Mouse (Mus musculus) CD8-positive naive resting alpha-beta T cell, adult 2 months (primary cell): ENCODE data around the gene A930009A15Rik.

Source experiments
- DNase-seq, 2 experiments: peaks; one replicate each; pipeline ENCODE4 v3.0.0; 2022; ENCODE audit warnings: low read depth in 2 of 2, low spot score in 2 of 2

Gene A930009A15Rik

DNA sequence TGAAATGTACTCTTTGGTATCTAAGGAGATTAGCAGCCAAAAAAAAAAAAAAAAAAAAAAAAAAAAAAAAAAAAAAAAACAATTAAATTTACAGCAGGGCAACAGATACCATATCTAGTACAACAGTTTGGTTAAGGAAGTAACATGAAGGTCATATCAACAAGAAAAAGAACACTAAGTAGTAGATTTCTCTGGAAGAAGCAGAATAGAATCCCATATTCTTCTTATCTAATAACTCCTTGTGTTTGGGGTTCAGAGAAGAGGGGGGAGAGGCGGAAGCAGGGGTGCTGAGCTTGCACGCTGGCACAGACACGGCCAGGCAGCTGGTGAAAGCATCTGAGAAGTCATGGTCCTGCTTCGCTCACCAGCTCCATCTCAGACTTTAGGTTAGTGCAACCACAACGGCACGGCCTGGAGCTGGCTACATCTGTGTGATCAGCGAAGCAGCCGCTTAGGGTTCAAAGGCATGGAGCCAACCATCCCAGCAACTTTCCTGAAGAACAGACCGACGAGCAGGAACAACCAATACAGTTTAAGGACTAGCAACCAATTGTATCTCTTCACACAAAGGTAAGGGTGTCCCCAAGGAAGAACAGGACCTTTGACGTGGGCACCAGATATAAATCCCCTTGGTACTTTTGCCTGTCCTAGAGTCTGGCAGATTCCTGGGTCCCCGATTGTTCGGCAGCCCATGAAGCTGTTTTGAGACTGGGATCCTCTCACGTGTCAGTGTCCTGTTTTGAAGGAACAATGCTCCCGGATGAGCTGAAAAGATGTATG lies at the start of gene A930009A15Rik:
Gene A930009A15Rik (plus strand): TSS at position 275 of the 780 bp plus-strand sequence.
- no peak for DNase-seq

DNA sequence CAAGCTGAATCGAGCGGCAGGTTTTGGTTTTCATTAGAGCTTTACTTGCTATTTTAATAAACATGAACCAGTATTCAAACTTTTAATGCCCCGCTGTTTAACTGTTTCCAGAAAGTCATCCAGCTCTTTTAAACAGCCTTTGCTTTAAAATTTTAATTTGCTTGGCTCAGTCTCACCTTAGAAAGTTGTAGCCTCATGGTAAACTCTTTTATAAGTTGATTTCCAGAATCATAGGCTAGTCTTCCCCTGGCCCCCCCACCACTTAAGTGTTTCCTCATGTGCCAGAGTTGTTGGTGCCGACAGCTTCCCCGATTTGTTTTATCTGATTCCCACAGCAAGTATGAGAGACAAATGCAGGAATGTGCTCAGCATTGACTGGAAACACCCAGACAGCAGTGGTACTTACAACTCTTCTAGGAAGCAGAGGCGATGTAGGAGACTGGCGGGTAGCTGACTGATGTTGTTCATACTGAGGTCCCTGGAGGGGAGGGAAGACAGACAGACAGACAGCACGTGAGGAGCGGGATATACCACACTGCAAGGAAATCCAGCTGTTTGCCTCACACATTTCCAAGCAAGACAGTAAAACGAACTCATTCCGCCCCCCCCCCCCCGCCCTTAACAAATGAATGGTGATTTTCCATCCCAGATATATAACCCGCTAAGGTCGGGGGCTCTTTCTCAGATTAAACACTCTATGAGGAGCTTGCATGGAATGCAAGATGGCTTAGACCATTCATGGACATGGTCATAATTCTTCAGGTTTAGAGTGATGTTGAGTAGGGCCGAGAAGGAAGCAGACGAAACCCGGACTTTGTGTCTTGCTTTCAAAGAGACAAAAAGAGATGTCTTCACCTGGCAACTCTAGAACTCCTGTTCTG lies 49.3 kb upstream of the A930009A15Rik start:
- no peak for DNase-seq

DNA sequence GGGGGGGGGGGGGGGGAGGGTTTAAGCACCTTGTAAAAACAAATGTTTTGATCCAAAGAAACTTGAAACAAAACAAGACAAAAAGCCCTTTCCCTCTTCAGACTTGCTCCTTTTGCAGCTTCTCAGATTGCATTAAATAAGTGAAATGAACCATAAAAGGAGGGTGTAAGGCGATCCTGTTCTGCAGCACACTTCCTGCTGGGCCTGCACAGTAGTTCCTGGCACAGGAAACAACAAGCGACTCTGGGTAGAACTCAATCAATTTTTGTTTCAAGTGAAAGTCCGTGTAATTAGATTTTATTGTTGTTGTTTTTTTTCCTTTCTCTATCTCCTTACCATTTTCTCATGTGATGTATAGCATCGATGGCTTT lies 48.7 kb upstream of the A930009A15Rik start:
- DNase-seq = no peak

DNA sequence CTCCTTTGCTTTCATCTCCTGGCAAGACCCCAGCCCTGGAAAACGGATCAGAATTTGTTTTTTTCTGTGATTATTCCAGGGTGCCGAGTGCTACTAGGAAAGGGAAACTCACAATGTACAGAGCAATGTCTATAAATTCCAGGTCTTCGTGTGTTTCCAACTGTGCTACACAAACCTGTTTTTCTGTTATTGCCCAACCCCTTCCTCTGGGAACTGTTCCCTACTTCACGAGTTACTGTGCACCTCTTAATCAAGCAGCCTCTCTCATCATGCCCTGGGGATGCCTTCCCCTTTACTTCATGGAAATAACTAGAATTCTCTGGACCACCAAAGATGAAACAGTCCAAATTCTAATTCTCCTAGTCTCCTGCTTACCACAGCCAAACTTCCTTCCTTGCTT lies 40.9 kb upstream of the A930009A15Rik start:
- no peak for DNase-seq

DNA sequence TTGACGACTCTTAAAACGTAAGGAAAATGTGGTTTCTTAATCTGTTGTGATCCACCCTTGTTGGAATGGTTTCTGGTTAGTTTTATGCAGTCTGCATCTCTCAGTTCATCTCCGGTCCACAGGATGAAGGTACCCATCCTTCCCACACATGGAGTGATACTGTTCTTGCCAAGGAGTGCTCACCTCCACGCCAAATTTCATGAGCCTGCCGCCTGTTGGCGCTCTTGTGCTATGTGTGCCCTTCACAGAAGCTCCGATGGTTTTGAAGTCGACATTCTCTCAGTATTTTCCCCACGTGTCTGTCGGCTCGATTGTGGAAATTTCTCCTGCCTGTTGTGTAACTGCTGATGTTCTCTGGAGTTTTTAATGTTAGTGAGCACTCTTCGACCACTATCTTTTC lies 40.0 kb upstream of the A930009A15Rik start:
- DNase-seq = no peak

DNA sequence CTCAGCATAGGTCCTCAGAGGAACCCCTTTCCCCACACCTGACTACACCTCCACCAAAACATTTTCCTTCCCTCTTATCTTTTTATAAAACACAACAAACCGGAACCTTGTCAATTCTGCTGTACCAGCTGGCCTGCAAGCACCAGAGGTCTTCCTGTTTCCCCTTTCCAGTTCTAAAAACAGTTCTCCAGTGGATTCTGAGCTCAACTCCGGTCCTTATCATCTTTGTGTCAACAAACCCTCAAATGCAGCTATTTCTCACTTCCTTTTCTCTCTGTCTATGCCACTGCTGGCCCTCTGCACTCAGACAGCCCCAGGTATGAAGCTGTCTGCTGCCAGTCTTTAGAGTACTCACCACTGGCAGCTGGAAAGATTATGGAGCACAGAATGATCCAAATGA lies 39.0 kb upstream of the A930009A15Rik start:
- no peak for DNase-seq

DNA sequence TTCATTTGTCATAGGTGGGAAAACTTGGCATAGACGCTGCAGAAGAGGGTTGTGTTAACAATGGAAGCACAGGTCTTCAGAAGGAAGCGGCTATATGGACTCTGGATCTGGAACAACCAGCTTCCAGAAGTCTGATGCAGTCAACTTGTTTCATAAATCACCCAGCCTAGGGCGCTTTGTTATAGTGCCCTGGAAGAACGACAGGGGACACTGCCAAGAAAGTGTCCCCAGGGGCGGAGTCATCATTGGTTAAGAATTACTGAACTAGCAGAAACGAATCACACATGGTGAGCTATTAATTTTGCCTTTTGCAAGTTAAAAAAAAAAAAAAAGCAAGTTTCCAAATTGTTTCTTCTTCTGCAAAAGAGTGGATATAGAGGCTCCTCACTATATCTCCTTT lies 26.9 kb upstream of the A930009A15Rik start:
- DNase-seq = no peak

DNA sequence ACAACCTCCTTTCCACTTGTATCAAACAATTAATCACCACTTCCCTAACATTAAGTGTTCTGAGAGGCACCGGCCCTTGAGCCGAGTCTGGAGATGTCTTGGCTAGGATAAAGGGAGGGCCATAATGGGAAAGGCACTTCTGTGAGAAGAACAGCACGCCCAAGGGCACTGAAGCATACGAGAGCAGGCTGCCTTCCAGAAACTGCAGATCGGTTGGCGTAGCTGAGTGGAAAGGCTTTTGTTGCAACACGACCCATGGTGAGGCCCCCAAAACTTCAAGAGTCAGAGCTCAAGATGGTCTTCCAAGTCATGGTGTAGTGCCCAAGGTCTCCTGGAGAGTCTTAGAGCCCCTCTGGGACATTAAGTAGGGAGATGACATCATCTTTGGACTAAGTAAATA lies 19.5 kb upstream of the A930009A15Rik start:
- no peak for DNase-seq

DNA sequence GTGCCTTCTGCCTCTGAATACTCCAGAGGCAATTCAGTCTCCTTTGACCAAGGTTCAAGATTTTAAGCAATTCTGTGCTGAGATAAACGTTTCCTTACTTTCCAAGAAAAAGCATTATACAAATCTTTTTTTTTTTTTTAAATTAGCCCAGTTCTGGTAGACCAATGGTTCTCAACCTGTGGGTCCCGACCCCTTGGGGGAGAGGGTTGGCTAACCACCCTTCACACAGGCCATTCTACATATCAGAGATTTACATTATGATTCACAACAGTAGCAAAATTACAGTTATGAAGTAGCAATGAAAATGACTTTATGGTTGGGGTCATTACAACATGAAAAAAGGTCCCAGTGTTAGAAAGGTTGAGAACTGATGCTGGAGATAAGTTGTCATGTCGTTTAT lies 18.7 kb upstream of the A930009A15Rik start:
- no peak for DNase-seq

DNA sequence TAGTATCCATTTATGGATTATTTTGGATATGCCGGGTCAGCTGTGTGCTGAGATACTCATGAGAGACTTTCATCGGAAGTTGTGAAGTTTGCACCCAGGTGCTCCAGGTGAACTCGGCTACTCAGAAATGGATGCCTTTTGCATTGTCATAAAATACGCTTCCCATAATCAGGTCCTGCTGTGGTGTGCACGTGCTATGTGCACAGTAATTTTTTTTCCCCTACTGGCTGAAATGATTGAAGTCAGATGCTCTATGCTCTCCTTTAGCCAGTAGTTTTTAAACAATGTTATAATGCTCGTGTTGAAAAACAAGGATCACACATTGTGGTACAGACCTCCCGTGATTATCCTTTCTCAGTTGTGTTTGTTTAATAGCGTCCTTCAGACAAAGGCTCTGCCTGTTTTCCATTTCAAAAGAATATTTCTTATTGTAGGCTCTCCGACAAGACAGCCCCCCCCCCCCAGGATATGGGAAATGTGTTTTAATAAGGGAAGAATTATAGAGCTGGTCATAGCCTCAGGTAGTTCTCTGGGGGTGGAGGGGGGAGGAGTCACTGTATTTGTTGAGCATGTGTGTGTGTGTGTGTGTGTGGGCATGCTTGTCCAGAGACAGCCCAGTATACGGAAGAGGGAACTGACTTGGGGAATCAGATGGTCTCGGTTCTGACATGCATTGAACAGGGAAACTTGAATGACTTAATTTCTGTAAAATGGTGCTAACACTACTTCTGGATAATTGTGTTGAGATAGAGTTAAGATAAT lies 16.3 kb upstream of the A930009A15Rik start:
- no peak for DNase-seq

DNA sequence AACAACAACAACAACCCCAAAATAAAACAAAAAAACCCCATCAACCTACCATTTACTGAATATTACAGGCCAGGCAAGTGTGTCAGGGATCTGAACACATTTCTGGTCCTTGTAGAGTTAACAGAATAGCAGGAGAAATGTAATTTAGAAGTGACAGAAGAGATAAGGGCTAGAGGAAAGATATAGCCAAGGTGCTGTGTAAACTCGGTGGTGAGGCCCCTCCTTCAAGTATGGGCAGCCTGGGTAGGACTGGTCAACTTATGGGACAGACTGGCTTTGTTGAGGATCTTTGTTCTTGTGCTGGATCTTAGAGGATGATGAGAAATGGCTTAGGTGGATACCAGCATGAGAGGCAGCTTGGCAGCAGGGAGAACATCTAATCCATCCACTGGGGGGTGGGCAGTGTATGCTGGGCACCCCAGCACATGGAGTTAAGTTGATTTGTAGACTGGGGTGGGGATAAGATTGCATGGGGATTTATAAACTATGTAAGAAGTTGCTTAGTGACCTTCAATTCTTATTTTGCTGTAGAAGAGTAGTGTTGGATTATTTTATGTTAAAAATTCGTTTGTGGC lies 14.5 kb upstream of the A930009A15Rik start:
- DNase-seq = no peak

DNA sequence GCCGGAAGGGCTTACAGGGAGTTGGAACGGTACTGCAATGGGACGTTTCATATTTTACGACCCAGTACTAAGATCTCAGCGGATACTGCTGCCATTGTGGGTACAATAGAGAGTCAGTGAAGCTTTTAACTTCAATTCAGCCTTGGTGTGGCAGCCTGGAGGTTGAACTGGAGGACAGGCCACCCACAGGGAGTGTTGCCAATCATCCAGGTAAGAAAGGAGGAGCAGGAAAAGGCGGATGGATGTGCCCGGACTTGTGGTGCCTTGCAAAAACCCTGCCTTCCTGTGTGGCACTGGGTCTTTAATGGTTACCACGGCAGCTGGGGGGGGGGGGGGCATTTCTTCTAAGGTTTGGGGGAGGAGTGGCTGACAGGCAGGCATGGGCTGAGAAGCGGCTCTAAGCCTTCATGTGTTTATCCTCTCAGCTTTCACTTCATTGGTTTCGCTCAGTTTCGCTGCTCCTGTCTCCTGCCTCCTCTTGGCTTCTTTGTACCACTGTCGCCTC lies 13.0 kb upstream of the A930009A15Rik start:
- no peak for DNase-seq

DNA sequence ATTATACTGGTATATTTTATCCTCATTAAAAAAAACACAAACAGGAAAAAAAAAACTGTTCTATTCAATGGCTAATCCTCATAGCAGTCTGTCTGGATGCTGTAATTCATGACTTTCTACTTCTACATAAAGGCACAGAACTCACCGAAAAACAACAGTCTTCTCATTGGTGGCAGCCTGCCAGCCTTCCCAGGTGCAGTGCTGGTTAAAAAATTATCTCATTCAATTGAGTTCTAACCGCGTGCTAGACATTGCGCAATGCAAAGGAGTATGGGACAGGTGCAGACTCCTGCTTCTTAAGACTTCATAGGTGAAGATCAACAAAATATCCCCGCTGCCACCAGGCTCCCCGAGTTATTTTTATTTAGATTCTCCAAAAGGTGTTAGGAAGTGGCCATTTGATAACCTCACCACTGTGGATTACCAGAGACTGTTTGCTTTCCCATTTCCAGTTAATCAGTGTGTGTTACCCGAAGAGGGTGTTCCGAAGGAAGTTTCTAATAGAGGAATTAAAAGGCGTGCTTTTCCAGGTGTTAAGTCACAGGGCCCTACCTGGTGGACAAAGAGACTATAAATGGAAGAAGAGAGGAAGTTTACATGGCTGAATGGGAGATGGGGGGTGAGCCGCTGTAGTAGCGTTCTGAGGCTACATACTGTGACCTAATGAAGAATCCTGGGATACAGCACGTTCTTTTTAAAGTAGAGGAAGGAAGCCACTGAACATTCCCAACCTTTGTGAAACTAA lies 8.5 kb upstream of the A930009A15Rik start:
- DNase-seq = no peak

DNA sequence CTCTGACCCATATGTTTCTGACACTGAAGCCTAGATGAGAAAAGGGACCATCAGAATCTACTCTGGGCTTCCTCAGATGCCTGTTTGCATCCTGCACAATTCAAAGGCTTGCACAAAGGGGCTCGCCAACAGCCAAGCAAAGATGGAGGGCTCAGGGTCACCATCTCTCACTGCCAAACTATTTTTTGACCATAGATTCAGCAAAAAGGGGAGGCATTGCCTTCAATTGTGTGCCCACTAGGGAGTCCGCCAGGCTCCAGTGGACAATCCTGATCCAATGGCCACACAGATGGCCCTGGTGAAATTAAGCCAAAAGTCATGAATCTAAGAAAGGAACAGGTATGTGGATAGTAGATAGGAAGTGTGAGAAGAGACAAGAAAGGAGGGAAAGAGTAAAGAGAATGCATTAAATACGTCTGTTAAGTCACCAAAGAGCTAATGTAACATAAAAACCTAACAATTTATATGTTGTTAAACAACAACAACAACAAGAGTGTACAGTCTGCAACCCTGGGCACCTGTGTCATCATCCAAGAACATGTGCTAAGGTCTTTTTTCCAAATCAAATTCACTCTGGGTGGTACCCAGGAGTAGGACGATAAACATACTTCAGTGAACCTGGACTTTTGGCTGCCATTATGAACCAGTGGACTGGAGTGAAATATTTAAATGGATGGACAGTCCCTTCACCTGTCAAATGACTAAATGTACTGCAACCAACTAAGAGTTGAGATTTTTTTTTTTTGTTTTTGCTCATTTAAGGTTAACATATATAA lies 6.7 kb upstream of the A930009A15Rik start:
- DNase-seq = no peak

DNA sequence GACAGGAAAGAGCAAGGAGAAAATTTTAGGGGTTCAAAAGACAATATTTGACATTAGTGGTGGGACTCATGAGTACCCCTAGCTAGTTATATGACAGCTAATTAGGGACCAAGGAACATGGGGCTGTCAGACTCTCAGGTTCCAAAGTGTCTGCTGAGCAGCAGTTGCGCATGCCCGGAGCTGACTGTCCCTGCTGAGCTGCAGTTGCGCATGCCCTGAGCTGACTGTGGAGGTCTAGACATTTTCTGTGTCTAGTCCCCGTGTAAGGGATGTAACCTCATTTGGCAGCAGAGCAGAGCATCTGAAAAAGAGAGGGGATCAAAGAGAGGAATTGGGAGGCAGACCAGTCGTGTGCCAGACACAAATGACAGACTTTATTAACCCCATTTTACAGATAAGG lies 5.8 kb upstream of the A930009A15Rik start:
- DNase-seq = no peak

DNA sequence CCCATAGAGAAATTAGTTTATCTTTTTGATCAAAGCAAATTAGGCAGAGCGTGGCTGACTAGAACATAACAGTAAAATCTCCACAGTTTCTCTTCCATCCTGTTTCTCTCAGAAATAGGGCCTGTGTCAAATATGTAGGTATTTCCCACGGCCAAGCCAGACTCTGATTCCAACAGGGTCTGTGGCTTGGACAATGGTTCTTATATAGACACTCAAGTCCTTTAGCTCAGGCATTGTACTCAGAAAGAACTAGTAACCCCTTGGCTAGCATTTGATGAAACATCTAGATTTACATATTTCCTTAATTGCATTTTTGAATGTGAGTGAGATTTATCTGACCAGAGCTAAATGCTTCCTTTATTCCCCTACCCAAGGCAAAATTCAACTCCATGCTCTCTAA lies 791 bp downstream of the A930009A15Rik start:
- DNase-seq = no peak

DNA sequence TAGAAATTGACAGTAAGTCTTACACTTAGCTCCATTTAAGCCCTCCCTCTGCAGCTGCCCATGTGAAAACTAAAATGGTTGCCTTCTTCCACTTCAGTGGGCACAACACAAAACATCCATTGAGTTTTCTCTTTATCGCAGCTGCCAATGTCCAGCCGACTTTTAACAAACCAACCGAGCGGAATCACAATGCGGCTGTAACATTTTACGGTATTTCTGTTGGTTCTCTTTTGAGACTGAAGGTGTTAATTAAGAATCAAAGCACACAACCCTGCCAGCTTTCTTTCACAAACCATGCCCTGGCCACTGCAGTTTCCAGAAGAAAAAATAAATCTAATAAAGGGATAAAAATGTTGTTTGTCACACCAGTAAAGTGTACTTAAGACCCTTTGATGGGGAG lies 1.5 kb downstream of the A930009A15Rik start:
- no peak for DNase-seq

DNA sequence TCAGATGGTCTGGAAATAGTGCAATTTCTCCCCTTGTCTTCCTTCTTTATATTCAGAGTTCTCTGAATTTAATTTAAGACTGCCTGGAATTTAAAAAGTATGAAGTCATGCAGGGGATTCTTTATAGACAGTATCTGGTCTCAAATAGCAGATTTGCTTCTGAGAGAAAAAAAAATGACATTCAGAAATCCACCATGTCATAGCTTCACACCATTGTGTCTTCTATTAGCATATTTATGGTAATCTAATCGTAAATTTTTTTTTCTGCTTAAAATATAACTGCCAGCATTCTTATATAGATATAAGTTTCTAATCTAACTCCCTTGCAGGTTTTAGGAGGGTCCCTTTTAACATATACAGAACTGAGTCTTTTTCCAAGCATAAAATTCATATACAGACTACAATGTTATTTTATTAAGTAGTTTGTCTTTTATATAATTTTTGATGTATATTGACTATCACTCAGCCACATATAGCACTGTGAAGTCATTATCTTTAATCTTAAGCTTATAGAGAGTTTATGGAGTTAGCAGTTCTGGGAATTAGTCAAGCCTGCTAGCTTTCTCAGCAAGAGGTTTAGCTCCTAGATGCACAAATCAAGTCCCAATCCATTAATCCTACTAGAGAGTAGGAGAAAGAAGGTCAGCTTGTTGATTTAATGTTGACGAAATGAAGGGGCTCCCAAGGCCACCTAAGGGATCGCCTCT lies 2.1 kb downstream of the A930009A15Rik start:
- no peak for DNase-seq

DNA sequence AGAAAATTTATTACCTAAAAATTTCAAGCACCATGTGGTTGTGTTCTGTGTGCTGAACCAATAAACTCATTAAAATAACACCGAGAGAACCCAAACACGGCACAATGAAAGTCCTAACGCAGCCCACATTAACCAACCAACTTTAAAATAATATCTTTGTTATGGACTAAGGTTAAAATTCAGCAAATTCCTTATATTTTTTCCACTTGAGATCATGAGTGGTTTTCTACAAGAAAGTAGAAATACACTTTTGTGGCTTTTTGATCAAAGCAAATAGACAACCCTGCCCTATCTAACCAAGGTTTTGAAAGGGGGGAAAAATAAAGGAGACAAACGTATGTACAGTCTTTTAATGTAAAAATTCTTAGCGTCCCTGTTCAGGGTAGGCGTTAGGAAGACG lies 9.3 kb downstream of the A930009A15Rik start:
- no peak for DNase-seq
